Mouse (Mus musculus) thymus, adult 2 months (tissue): Measurements from ENCODE around the gene Podnl1.

ENCODE experiments used
- CTCF ChIP-seq: fragments of 200-500 bp; IDR thresholded peaks from 2 replicates; pipeline ENCODE4 v1.5.1; 2012; ENCODE audit warnings: mild to moderate bottlenecking, control low read depth, low read length, moderate library complexity, borderline replicate concordance; ENCODE audit not compliant: control insufficient read depth, poor library complexity, insufficient read depth; ENCODE audit errors: extremely low read depth
- POLR2A ChIP-seq: fragments of 200-500 bp; IDR thresholded peaks from 2 replicates; pipeline ENCODE4 v1.6.1; 2012; ENCODE audit warnings: mild to moderate bottlenecking, low read length, control low read depth, moderate library complexity; ENCODE audit not compliant: control insufficient read depth, poor library complexity, insufficient read depth; ENCODE audit errors: extremely low read depth

DNA sequence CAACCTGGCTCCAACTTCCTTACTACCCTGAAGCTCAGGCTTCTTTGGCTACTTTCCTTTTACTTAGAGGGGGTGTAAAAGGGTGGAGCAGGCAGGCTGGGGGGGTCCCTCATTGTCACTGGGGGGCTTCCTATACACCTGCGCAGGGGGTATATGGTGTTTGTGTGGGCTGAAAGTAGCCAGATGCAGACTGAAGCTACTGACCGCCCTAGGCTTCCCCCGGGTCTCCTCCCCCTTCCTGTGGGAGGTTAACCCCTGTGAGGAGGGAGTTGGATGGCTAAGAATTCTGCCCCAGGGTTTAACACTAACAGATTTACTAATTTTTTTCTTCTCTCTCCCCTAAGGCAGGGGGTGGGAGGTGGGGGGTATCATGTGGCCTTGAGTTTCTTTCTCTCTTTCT lies 50.8 kb downstream of the Podnl1 start:
- no peak for TF ChIP-seq CTCF
- TF ChIP-seq POLR2A: no peak
